Mouse (Mus musculus): ENCODE results near the gene Gm9747. TPM values are rescaled to one million over a fixed set of nuclear protein-coding genes. Genes with fewer than 3 reads are reported as not detected.

The Gm9747 gene
- total RNA-seq, 4 experiments from 2014 or later: not detected

DNA sequence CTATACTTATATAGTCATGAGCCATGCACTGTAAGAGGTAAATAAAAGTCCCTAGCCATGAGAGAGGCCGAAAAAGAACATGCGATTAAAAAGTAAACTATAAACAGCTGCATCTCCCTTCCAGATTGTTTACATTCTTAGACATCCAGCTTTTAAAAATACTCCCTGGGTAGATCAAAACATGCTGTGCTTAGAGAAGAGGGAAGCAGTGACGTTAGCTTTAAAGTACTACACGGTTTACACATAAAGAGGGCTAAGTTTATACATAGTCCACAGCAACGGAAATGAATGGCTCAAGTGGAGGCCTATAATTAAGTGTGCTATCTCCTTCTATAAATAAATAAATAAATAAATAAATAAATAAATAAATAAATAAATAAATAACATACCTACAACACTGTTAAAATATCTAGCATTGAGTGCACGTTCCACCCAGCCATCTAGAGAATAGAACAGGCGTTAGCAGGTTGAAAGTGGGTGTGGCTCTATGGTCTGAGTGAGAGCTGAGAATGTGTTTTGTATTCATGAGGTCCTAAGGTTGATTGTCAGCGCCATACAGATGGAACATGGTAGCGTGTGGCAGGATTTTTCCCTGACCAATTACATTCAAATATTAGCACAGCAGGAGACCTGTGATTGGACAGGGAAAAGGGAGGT is 21.0 kb downstream of the Gm9747 start:
- DNase-seq (ENCODE audit: low spot score in 2 of 2): no peak

DNA sequence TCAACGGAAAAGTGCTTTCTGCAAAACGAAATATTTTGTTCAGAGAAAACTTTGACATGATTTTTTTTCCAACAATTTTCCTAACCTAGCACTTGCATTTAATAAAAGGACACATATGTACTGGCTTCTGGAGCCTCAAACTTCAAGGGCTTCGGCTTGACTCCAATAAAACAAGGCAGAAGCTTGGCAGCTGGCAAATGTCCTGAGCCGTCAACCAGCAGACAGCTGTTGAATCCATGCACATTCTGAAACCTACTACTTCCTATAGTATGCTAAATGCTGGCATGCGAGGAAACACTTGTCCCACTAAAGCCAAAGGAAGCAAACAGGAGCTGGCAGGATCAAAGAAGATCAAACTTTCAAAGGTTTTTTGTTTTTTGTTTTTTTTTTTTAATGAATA is 24.5 kb downstream of the Gm9747 start:
- no peak for DNase-seq (ENCODE audit: low spot score in 2 of 2)

DNA sequence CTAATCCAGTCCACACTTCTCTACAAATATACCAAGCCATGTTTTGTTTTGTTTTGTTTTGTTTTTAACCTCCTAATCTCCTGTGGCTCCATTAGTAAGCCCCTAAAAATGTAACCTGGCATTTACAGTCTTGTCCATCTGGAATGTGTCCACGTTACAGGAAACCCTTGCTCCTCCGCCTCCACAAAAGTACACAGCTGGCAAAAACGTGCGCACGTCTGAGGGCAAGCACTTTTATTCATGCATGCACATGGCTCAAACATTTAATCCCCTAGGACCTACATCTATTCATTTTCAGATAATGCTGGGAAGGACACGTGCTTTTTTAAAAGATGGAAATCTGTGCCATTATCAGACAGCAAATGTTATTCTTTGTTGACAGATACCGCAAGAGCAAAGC is 25.4 kb downstream of the Gm9747 start:
- no peak for DNase-seq (ENCODE audit: low spot score in 2 of 2)

DNA sequence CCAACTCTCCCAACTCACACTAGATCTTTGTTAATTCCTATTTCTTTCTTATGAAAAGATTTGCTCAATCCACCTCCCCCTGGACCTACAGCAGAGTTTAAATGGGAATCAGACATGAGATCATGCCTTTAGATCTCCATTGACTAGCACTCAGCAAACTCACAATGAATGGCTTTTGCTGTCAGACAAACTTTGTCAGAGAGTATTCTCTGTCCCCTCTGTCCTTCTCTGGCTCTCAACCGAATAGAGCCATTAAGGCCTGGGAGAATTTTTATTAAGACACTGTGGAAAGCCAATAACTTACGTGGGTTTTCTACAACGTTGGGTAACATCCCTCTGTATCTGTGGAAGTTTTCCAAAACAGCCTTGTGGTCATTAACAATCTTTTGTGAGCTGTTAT is 27.1 kb downstream of the Gm9747 start:
- DNase-seq (ENCODE audit: low spot score in 2 of 2): no peak

DNA sequence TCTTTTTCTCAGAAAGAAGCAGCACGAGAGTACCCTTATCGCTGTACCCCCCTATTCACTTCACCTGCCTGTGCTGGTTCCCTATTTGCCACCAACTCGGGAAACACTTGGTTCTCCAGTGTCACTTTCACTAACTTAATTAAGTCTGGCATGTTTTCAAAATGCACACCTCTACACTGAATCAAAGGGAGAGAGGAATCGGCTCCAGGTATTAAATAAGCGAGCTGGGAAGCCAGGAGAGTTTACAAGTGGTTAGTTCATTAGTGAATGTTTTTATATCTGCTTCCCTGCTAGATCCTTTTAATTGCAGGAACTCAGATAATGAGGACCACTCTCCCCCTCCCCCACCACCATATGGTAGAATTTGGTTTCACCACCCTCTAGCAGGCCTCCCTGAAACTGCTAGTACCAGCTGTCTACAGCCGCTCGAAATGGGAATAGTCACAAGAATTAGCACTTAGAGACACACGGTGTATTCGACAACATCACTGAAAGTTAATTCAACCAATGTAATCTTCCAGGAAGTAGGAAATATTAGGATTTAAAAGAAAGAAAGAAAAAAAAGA is 28.2 kb downstream of the Gm9747 start:
- DNase-seq (ENCODE audit: low spot score in 2 of 2): peak in 1 of 2 experiments; percentile 45

DNA sequence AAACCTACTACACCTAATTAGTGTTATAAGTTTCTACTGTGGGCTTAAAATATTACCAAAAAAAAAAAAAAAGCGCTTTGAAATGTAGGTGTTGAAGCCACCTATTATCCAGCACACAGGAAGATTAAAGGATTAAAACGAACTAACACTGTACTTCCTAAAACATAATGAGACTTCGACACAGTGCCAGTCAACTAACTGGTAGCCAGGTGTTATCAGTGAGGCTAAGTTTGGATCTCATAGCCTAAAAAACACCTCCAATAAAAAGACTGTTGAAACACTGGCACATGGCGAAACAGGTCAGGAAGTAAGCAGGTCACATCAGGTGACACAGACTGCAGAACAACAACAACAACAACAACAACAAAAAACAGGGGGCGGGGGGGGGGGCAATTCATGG is 28.7 kb downstream of the Gm9747 start:
- DNase-seq (ENCODE audit: low spot score in 2 of 2): no peak

DNA sequence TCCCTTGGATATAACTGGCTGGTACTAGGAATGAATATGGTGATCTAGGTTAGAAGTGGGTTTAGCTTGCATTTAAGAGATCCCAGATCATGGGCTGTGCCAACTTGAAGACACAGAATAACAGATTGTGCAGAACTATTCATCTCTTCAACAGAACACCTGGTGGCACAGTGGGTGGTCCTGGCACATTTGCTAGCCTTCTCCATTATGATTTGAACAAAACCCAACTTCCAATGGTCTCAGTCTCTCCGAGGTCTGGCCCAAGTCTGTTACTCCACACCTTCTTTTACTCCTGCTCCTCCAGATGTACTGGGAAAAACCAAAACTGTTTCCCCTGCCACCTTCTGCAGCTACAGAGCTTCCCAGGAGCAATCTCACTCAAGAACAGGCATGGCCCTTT is 29.4 kb downstream of the Gm9747 start:
- DNase-seq (ENCODE audit: low spot score in 2 of 2): no peak

DNA sequence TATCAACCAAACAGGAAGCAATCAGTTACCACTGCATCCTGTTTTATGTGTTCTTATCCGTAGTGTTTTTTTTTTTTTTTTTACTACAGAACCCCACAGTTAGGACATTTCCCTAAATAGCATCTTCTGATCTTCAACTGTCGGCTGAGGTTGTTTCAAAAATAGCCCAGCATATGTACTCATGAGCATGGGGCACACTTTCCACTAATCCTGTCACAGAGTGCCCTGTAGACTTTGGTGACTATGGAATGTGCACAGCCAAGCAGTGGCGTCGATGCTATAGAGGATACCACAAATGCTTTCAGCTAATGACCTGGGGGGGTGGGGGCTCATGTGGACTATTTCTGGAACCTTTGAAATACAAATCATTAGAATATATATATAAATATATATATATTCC is 34.6 kb downstream of the Gm9747 start:
- DNase-seq (ENCODE audit: low spot score in 2 of 2): no peak

DNA sequence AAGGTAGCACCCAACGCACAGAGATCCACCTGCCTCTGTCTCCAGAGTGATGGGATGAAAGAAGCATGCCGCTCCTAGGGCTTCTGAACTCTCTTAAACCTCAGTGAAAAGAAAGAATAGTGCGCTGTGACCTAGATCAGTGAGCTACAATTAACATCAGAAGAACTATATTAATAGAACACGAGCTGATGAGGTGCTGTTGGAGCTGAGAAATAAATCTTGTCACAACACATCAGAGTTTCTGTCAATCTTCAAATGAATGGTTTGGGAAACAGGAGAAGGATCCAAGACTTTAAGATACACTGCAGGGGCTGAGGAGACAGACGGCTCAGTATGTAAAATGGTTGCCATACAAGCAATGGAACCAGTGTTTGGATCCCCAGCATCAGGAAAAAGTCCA is 39.3 kb downstream of the Gm9747 start:
- no peak for DNase-seq (ENCODE audit: low spot score in 2 of 2)

DNA sequence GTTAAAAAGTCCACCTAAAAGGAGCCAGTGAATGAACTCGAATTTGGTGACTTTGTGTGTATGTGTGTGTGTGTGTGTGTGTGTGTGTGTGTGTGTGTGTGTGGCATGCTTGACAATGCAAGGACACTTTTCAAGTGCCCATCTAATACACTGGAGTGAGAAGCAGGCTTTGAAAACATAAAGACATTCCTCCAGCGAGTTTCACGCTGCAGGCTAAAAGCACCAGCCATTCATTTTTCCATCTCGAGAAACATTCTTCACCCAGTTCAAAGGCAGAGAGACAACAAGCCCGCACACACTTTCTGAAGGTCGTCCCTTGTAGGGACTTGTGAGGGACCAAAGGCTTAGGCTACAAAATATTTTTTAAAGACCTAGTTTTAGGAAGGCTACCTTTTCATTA is 40.6 kb downstream of the Gm9747 start:
- DNase-seq (ENCODE audit: low spot score in 2 of 2): no peak

DNA sequence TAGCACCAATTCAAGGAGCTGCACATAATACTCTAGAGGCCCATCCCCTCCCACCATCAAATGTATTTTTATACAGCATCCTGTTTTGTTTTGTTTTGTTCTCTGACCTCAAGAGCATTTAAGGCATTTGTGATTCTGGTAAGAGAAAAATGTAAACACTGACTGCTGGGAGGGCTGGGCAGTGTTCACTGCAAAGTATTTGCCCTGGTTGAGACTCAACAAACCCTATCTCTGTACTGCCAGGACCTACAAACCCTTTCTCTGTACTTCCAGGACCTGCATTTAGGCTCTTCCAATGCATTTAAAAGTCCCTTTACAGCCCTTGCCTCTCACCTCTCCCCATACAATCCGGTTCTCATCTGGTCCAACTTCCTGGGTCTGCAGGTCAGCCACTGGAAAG is 41.4 kb downstream of the Gm9747 start:
- no peak for DNase-seq (ENCODE audit: low spot score in 2 of 2)

DNA sequence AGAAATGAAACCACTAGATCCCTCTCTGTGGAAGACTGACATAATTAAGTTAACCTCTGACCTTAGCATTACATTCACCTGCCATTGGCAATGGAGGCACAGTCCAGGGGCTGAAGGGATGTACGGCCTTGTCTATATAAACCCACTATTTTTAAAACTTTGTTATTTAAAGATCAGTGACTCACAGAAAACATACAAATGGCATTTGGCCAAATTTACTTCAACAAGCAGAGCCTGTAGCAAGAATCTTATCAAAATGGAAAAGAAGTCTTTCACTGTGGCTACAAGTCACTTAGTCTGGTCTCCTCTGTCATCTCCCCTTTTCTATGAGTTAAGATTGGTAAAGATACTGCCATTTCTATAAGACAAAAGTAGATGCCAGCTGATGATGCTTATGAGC is 46.9 kb downstream of the Gm9747 start:
- no peak for DNase-seq (ENCODE audit: low spot score in 2 of 2)

DNA sequence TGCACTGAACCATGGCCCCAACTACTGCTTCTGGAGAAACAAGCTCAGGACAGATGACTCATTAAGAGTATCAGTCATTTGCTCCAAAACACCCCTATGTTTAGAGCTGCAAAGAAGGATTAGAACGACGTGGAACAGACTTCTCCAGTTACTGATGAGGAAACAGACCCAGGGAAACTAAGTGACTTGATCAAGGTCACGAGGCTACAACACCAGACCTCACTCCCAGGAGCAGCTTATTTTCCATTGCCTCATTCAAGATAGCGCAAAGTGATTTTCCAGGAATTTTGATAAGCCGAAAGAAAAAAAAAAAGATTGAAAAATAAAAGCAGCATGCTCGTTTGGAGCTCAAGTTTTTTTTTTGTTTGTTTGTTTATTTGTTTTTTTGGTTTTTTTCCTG is 48.9 kb downstream of the Gm9747 start:
- DNase-seq (ENCODE audit: low spot score in 2 of 2): no peak

DNA sequence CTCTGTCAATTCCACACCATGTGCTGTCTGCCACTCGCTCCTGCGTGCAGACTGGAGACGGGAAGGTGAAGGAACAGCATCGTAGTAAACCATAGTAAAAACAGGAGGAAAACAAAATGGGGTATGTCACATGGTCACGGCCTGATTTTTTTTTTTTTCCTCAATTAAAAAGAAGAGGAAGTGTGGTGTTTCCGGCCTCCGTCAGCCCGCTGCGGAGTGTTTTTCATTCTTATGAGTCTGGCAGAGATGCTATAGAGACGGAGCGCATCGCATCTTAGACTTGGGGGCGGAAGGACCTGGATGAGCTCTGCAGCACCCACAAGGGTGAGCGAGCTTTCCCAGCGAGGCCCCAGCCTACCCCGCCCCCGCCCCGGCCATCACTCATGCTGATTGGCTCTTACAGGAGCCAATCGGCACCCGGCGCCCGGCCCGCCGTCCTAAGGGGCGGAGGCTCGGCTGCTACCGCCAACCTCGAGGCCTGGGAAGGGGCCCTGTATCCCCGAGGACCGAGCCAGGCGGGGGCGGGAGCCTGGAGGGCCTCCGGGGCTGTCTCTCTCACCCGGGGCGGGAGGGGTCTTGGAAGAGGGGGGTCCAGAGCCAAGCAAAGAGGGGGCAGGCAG is 50.2 kb downstream of the Gm9747 start:
- peak; percentile 69 to 90 for DNase-seq (ENCODE audit: low spot score in 2 of 2)

DNA sequence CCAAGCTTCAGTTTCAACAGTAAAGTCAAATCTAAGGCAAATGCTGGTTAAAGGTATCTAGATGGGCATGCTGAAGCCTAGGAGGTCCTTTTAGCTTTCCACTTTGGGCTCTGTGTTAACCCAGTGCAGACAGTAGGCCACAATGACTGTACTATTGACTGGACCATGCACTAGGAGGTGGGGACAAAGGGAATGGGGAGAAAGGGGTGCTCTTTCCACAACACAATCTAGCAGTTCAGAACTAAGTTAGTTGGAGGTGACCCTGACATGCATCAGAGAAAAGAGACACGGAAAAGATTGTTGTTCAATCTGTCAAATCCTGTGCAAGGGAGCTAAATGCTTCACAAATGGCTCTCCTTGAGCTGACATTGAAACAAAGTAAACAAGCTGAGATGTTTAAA is 51.0 kb downstream of the Gm9747 start:
- DNase-seq (ENCODE audit: low spot score in 2 of 2): no peak

DNA sequence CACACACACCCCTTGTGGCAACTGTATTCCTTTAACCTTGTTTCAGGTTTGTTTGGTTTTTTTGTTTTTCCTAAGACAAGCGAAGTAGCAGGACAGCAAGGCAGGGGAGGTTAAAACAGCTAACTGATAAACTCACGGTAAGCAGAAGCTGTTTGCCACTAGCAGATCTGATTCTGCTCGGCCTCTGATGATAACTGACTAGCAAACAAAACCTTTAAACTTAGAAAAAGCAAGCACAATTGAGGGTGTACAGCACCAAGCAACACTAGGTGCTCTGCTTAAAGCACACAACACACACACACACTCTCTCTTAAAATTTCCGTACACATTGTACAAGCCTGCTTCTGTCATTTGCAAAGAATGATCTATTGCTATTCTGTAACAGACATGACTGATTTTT is 51.5 kb downstream of the Gm9747 start:
- DNase-seq (ENCODE audit: low spot score in 2 of 2): no peak

Other genes starting within 250 kb of the Gm9747 start
- gene Irs1, start 58.3 kb downstream of the Gm9747 start, total RNA-seq (2022): 10 to 100 TPM; 14.2 to 15.8 (median 14.9) TPM
- 10 to 100 TPM in 1 of 4 experiments, 1 to 10 TPM in 3; 8.5 to 10.5 (median 9.4) TPM for gene Rhbdd1, start 83.3 kb downstream of the Gm9747 start, total RNA-seq (2022)